In the genomic region with DNA sequence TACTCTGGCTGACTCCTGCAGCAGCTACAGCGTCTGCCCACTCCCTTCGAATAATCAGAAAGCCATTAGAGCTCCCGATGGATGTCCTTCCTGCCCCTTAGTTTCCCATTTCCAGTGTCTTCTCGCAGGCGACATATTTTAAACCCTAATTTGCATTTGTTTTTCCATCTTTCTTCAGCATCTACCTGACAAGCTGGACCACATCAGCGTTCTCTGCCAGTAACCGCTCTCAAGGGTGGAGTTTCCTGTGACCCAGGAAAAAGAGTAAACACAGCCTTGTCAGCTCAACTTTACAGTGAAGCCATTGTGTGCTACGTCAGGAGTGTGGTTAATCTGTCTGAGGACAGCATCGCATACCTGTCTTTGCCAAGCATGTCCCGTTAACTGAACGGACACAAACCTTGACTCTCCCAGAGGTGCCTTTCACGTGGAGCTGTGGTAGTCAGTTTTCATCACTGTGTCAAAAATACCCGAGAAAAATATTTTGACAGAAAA, we compare ENCODE assay signal across 8 mouse cellular contexts. TPM values are rescaled to one million over a fixed set of nuclear protein-coding genes. Genes with fewer than 3 reads are reported as not detected.
DNase-seq lines count a peak whose midpoint lies in the region; ATAC-seq lines count a peak whose summit lies in the region.

No protein-coding gene starts in this region.

- intact Hi-C loops in left cerebral cortex, postnatal 14 days (cut with DNase I) = no loop called here

- DNase-seq in B cell, adult 2 months = peak; percentile 57 to 64
- DNase-seq in CD4-positive helper T cell, adult 2 months (ENCODE audit: low read depth, low spot score) = peak; percentile 91
- DNase-seq in lung, postnatal 36 days = peak; percentile 73
- no peak for DNase-seq in left cerebral cortex, adult 18-20 months (ENCODE audit: low spot score in 2 of 2)
- DNase-seq in frontal cortex, postnatal 14 days (ENCODE audit: low spot score in 2 of 2) = no peak
- no peak for DNase-seq in left cerebral cortex, postnatal 14 days (ENCODE audit: low spot score in 2 of 2)
- no peak for DNase-seq in cerebellum, adult 8-10 months

- ATAC-seq in inflammation-experienced regulatory T-cells, adult 6 months = peak; percentile 78

RNA-seq across cellular contexts. Expression of a gene that starts 41.2 kb away (rescaled TPM):
- polyA plus RNA-seq in inflammation-experienced regulatory T-cells, adult 6 months (2017; shearing (Covaris generic)) = 100 to 1,000 TPM; 148 to 162 (median 162) TPM
- 100 to 1,000 TPM; 101 to 114 TPM for total RNA-seq in left cerebral cortex, adult 18-20 months (2021)
- total RNA-seq in left cerebral cortex, postnatal 14 days (2021) = 10 to 100 TPM; 79.8 to 86.9 TPM

Comparison
In these comparisons a context has a peak if more than half of its experiments do, and no peak if none do; other contexts are left out.
1. DNase-seq: peak in B cell, adult 2 months (2 of 2), CD4-positive helper T cell, adult 2 months (single experiment) and lung, postnatal 36 days (single experiment); none in left cerebral cortex, adult 18-20 months (0 of 2), frontal cortex, postnatal 14 days (0 of 2), left cerebral cortex, postnatal 14 days (0 of 2) and cerebellum, adult 8-10 months (single experiment).